Mouse (Mus musculus) myocyte (in vitro differentiated cells): ENCODE measurements around the gene Caskin2. TPM values are rescaled to one million over a fixed set of nuclear protein-coding genes. Genes with fewer than 3 reads are reported as not detected.

Source experiments
- H3K27me3 ChIP-seq: one replicate; pipeline ENCODE4 v1.6.1; 2011; ENCODE audit not compliant: control insufficient read depth, insufficient read depth, insufficient read length
- H3K36me3 ChIP-seq: one replicate; pipeline ENCODE4 v1.6.1; 2011; ENCODE audit not compliant: control insufficient read depth, insufficient read depth
- H3K4me2 ChIP-seq: one replicate; pipeline ENCODE4 v1.6.1; 2011; ENCODE audit warnings: low read depth, control low read depth
- H3K4me3 ChIP-seq: one replicate; pipeline ENCODE4 v1.5.1; 2011; ENCODE audit warnings: mild to moderate bottlenecking, control low read depth, moderate library complexity
- H3K79me2 ChIP-seq: one replicate; pipeline ENCODE4 v1.6.1; 2011; ENCODE audit not compliant: control insufficient read depth, insufficient read depth
- H3ac ChIP-seq: one replicate; pipeline ENCODE4 v1.6.1; 2011; ENCODE audit not compliant: control insufficient read depth, insufficient read length
- CEBPB ChIP-seq: IDR thresholded peaks from 2 replicates; pipeline ENCODE4 v1.6.1; 2011; ENCODE audit warnings: mild to moderate bottlenecking, moderate library complexity; ENCODE audit not compliant: poor library complexity, insufficient read depth, severe bottlenecking
- E2F4 ChIP-seq: IDR thresholded peaks from one replicate; pipeline ENCODE4 v1.6.1; 2011; ENCODE audit warnings: mild to moderate bottlenecking, control low read depth, moderate library complexity; ENCODE audit not compliant: insufficient read depth
- MAX ChIP-seq: IDR thresholded peaks from one replicate; pipeline ENCODE4 v1.6.1; 2011; ENCODE audit warnings: low read depth, mild to moderate bottlenecking, control low read depth
- MYOD1 ChIP-seq, 3 experiments: IDR thresholded peaks; one replicate each; pipeline ENCODE4 v1.6.1; 2011; ENCODE audit warnings: control low read depth in 2 of 3, low read depth in 2 of 3, mild to moderate bottlenecking in 2 of 3, moderate library complexity in 1 of 3; ENCODE audit not compliant: insufficient read length in 2 of 3, control insufficient read depth in 1 of 3
- MYOG ChIP-seq, 3 experiments: IDR thresholded peaks; one replicate each; pipeline ENCODE4 v1.6.1; 2011; ENCODE audit warnings: control low read depth in 2 of 3, low read depth in 2 of 3, mild to moderate bottlenecking in 2 of 3; ENCODE audit not compliant: insufficient read length in 2 of 3, control insufficient read depth in 1 of 3, insufficient read depth in 1 of 3
- POLR2A ChIP-seq: IDR thresholded peaks from one replicate; pipeline ENCODE4 v1.6.1; 2011; ENCODE audit warnings: low read depth, mild to moderate bottlenecking, control low read depth, moderate library complexity; ENCODE audit not compliant: insufficient read length
- POLR2AphosphoS2 ChIP-seq: IDR thresholded peaks from one replicate; pipeline ENCODE4 v1.6.1; 2011; ENCODE audit warnings: low read depth, control low read depth; ENCODE audit not compliant: insufficient read length
- REST ChIP-seq: IDR thresholded peaks from one replicate; pipeline ENCODE4 v1.6.1; 2011; ENCODE audit warnings: mild to moderate bottlenecking, control low read depth, moderate library complexity; ENCODE audit not compliant: insufficient read depth, insufficient read length
- SRF ChIP-seq: IDR thresholded peaks from one replicate; pipeline ENCODE4 v1.6.1; 2011; ENCODE audit warnings: low read depth; ENCODE audit not compliant: control insufficient read depth, insufficient read length
- TCF12 ChIP-seq: IDR thresholded peaks from one replicate; pipeline ENCODE4 v1.6.1; 2011; ENCODE audit warnings: mild to moderate bottlenecking, control low read depth; ENCODE audit not compliant: poor library complexity, insufficient read depth, severe bottlenecking
- TCF3 ChIP-seq: IDR thresholded peaks from one replicate; pipeline ENCODE4 v1.6.1; 2011; ENCODE audit warnings: low read depth, control low read depth; ENCODE audit not compliant: insufficient read length
- USF1 ChIP-seq: IDR thresholded peaks from one replicate; pipeline ENCODE4 v1.6.1; 2011; ENCODE audit warnings: low read depth, mild to moderate bottlenecking, control low read depth, moderate library complexity
- polyA plus RNA-seq: library from polyadenylated mRNA; unstranded; fragments of >200 nt; fragmentation: generic; extraction: Trizol; gene quantifications from one replicate; pipeline ENCODE4 v1.2.1, GENCODE M21; 2012; ENCODE audit warnings: missing spikeins

The Caskin2 gene
- polyA plus RNA-seq, 1 experiment = 8.0 TPM

GRCm38 (mm10) chr11:115810377-115810776 is 3.1 kb downstream of the Caskin2 start:
- Histone ChIP-seq H3K36me3 (no peaks in the 10 kb centered on the region), H3K27me3 (no peaks in the 10 kb centered on the region), H3K4me3 (no peak overlapping the region), H3ac (no peak overlapping the region), H3K79me2 (peaks cover 4% of the 10 kb centered on the region), H3K4me2 (no peak overlapping the region)
- TF ChIP-seq POLR2AphosphoS2 (no peak), MYOG (IDR thresholded peaks at IDR 0.05; ENCODE audit: control insufficient read depth in 1 of 3, insufficient read depth in 1 of 3, insufficient read length in 2 of 3, low read depth in 2 of 3) (no peak), MYOD1 (IDR thresholded peaks at IDR 0.05; ENCODE audit: control insufficient read depth in 1 of 3, insufficient read length in 2 of 3, low read depth in 2 of 3) (no peak), E2F4 (no peak), CEBPB (no peak), MAX (no peak), TCF12 (no peak), TCF3 (no peak), REST (no peak), SRF (no peak), POLR2A (no peak), USF1 (no peak)

DNA sequence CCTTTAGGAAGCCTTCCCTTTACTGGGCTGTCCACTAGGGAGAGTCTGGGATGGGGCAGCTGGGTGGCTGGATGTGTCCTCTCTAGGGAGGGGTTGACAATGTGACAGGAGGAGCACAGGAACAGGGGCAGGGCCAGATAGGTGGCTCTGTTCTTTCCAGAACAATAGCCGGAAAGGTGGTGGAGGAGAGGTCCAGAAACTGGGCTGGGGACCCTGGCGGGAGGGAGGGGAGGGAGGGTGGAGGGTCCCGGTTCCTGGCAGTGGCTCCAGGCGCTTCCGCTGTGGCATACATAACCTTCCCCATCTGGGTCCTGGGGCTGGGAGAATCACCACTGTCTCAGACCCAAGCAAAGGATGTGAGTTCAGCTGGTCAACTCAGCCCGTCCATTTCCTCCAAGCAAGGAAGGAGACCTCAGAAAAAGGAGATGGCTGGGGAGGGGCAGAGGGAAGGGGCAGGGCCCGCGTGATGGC is 4.1 kb downstream of the Caskin2 start:
- no peak for TF ChIP-seq POLR2A
- TF ChIP-seq TCF12 = no peak
- TF ChIP-seq SRF = no peak
- TF ChIP-seq POLR2AphosphoS2 = no peak
- no peak for TF ChIP-seq MYOD1 (IDR thresholded peaks at IDR 0.05; ENCODE audit: control insufficient read depth in 1 of 3, insufficient read length in 2 of 3, low read depth in 2 of 3)
- no peak for TF ChIP-seq MYOG (IDR thresholded peaks at IDR 0.05; ENCODE audit: control insufficient read depth in 1 of 3, insufficient read depth in 1 of 3, insufficient read length in 2 of 3, low read depth in 2 of 3)
- no peak for TF ChIP-seq MAX
- no peak for TF ChIP-seq USF1
- no peak for TF ChIP-seq REST
- no peak for TF ChIP-seq CEBPB
- TF ChIP-seq E2F4 = no peak
- TF ChIP-seq TCF3 = no peak
- Histone ChIP-seq H3K4me2 (no peak overlapping the region), H3K27me3 (no peaks in the 10 kb centered on the region), H3K4me3 (no peak overlapping the region), H3K36me3 (no peaks in the 10 kb centered on the region), H3ac (no peak overlapping the region), H3K79me2 (peaks cover 4% of the 10 kb centered on the region)

- H3K4me2 ChIP-seq = no peak overlapping the region
- TF ChIP-seq CEBPB (no peak), MYOD1 (IDR thresholded peaks at IDR 0.05; ENCODE audit: control insufficient read depth in 1 of 3, insufficient read length in 2 of 3, low read depth in 2 of 3) (no peak), POLR2A (no peak)
- H3K79me2 ChIP-seq = peaks cover 4% of the 10 kb centered on the region
- H3K4me3 ChIP-seq = no peak overlapping the region
- H3K27me3 ChIP-seq = no peaks in the 10 kb centered on the region
- no peaks in the 10 kb centered on the region for H3K36me3 ChIP-seq
- no peak overlapping the region for H3ac ChIP-seq
Measured at GRCm38 (mm10) chr11:115808696-115809310, 4.6 kb downstream of the Caskin2 start.

DNA sequence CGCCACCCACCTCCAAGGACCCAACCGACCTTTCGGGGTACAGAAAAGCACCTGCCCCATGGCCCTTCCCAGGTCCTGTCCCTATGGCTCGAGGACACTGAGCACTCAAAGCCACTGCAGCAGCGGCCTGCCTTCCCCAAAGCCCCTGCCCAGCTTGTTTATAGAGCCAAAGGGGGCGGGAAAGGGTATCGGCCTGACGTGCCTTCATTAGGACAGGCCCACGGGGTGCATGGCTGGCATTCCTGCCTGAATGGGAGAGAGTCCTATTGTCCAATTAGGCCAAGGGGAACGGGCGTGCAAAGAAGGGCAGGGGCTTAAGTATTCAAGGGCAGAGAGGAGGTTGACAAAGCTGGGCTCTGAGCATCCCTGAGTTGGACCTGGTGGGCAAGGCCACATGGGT is 5.5 kb downstream of the Caskin2 start:
- TF ChIP-seq REST (no peak), SRF (no peak), MYOD1 (IDR thresholded peaks at IDR 0.05; ENCODE audit: control insufficient read depth in 1 of 3, insufficient read length in 2 of 3, low read depth in 2 of 3) (no peak)
- no peak overlapping the region for H3K4me3 ChIP-seq
- H3K36me3 ChIP-seq = no peaks in the 10 kb centered on the region
- H3ac ChIP-seq = no peak overlapping the region
- H3K4me2 ChIP-seq = no peak overlapping the region
- no peaks in the 10 kb centered on the region for H3K27me3 ChIP-seq
- H3K79me2 ChIP-seq = peaks cover 4% of the 10 kb centered on the region

DNA sequence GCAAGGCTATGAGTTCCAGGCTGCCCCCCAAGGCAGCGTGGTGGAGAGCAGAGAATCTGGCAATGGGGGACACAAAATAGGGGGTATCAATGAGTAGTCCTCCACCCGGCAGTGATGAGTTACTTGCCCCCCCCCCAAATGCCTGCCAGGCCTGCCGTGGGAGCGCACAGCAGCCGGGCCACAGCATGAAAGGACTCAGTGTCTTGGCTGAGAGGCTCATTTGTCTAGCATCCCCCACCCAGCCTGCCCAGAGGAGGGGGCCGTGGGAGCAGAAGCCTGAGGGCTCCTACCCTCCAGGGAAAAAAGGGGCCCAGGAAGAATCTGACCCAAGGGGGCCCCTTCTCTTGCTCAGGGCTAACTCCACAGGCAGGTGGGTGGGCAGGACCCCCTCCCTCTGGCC is 6.1 kb downstream of the Caskin2 start:
- no peaks in the 10 kb centered on the region for H3K36me3 ChIP-seq
- TF ChIP-seq POLR2AphosphoS2 (no peak), E2F4 (no peak), TCF12 (no peak), MYOG (IDR thresholded peaks at IDR 0.05; ENCODE audit: control insufficient read depth in 1 of 3, insufficient read depth in 1 of 3, insufficient read length in 2 of 3, low read depth in 2 of 3) (no peak), MAX (no peak), SRF (no peak), CEBPB (no peak), MYOD1 (IDR thresholded peaks at IDR 0.05; ENCODE audit: control insufficient read depth in 1 of 3, insufficient read length in 2 of 3, low read depth in 2 of 3) (no peak), POLR2A (no peak), USF1 (no peak), TCF3 (no peak), REST (no peak)

More for the DNA sequence above, 6.1 kb downstream of the Caskin2 start:
- Histone ChIP-seq H3K27me3 (no peaks in the 10 kb centered on the region), H3ac (no peak overlapping the region), H3K4me2 (no peak overlapping the region), H3K79me2 (no peaks in the 10 kb centered on the region), H3K4me3 (no peak overlapping the region)
